In the genomic region with DNA sequence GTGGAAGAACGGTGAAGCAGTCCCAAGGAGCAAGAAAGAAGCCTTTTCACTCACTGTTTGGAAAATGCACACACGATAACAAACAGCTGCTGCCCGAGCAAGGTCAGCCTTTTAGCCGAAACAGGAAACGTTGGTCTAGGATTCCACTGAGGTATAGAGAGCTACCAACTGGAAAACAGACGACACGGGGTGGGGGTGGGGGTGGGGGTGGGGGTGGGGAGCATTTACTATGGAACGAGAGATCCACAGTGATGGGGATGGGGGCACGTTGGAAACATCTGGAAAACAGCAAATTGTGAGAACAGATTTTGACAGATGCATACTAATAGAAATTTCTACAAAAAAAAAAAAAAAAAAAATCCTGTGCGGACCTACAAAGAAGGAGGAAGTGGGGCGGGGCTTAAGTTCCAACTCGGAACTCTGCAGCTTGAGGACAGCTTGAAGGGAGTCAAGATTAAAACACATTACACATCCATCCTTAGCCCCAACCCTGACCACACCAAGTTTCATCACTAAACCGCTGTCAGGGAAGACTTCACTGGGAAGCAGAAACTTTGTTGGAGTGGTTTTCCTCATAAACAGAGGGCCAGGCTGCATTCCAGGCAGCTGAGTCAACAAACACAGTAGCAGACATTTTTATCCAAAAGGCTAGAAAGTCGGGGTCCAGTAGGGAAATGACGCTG, we compare ENCODE assay signal across 13 mouse cellular contexts.
DNase-seq lines count a peak whose midpoint lies in the region; ATAC-seq lines count a peak whose summit lies in the region.
"Had no signal": no experiment of that assay in that cellular context is flagged by ENCODE, and none has a peak within 500 bp of the region (broad histone marks: within the 10 kb centered on the region; RNA-seq: fewer than 3 reads in every experiment).

No protein-coding gene starts in this region.

- no peaks in the 10 kb centered on the region for H3K9me3 ChIP-seq in limb, embryonic 12.5 days
- H3K9me3 ChIP-seq in forebrain, embryonic 11.5 days (ENCODE audit: control insufficient read depth, low read length), result no peaks in the 10 kb centered on the region
- H3K9me3 ChIP-seq: neural tube, embryonic 13.5 days had no signal

- peak; percentile 23 for DNase-seq in gastrocnemius, postnatal 14 days
- no peak for DNase-seq in gastrocnemius, postnatal 4 days (ENCODE audit: low spot score in 2 of 2)
- DNase-seq in ES-CJ7 (ENCODE audit: low read depth, low spot score), result peak; percentile 24
- DNase-seq in heart, adult 9 months (ENCODE audit: low spot score in 2 of 2), result peak; percentile 24 to 42
- DNase-seq in right cerebral cortex, adult 18-20 months, result no peak
- DNase-seq in forebrain, embryonic 11.5 days (ENCODE audit: low spot score), result no peak
- DNase-seq in left cerebral cortex, postnatal 36 days (ENCODE audit: low spot score in 2 of 2), result no peak
- DNase-seq: adrenal gland, postnatal 14 days; cerebellum, postnatal 25 days; thymus, postnatal 25 days had no signal

- peak overlapping the region; percentile 23; the same call in 1 of the 2 replicates for H3K27ac ChIP-seq in limb, embryonic 12.5 days
- no peak overlapping the region for H3K27ac ChIP-seq in forebrain, embryonic 11.5 days (ENCODE audit: low read depth, low read length)
- H3K27ac ChIP-seq: macrophage; neural tube, embryonic 13.5 days had no signal

- H3K36me3 ChIP-seq in limb, embryonic 12.5 days, result no peaks in the 10 kb centered on the region
- no peaks in the 10 kb centered on the region for H3K36me3 ChIP-seq in forebrain, embryonic 11.5 days (ENCODE audit: control insufficient read depth, insufficient read depth, low read length)
- H3K36me3 ChIP-seq: neural tube, embryonic 13.5 days had no signal

- H3K27me3 ChIP-seq in limb, embryonic 12.5 days, result no peaks in the 10 kb centered on the region
- H3K27me3 ChIP-seq in forebrain, embryonic 11.5 days (ENCODE audit: control insufficient read depth, insufficient read depth, low read length), result no peaks in the 10 kb centered on the region
- H3K27me3 ChIP-seq: neural tube, embryonic 13.5 days had no signal

- ATAC-seq in limb, embryonic 12.5 days (ENCODE audit: insufficient number of reproducible peaks, insufficient read depth, low FRiP score, low TSS enrichment, low read depth), result no peak
- no peak for ATAC-seq in forebrain, embryonic 11.5 days (replicated peaks; ENCODE audit: low FRiP score)

- intact Hi-C loops in gastrocnemius, postnatal 14 days (cut with DNase I; ENCODE audit: low total_unique reads), result no loop called here
- intact Hi-C loops in left cerebral cortex, postnatal 36 days (cut with DNase I), result no loop called here

- no peak overlapping the region for H3K9ac ChIP-seq in limb, embryonic 12.5 days (replicated peaks)
- no peak overlapping the region for H3K9ac ChIP-seq in forebrain, embryonic 11.5 days (ENCODE audit: low read length)
- H3K9ac ChIP-seq: neural tube, embryonic 13.5 days had no signal

- peaks cover 12% of the 10 kb centered on the region for H3K4me1 ChIP-seq in limb, embryonic 12.5 days (replicated peaks)
- no peaks in the 10 kb centered on the region for H3K4me1 ChIP-seq in forebrain, embryonic 11.5 days (replicated peaks; ENCODE audit: control insufficient read depth, insufficient read depth, low read length)
- H3K4me1 ChIP-seq: neural tube, embryonic 13.5 days had no signal

- no peak overlapping the region for H3K4me2 ChIP-seq in limb, embryonic 12.5 days
- no peak overlapping the region for H3K4me2 ChIP-seq in forebrain, embryonic 11.5 days (ENCODE audit: low read depth, low read length, severe bottlenecking)
- H3K4me2 ChIP-seq: neural tube, embryonic 13.5 days had no signal

- 56% methylated on average over 15 of the region's 15 CpGs for WGBS in limb, embryonic 12.5 days
- WGBS in forebrain, embryonic 11.5 days, result 71% methylated on average over 15 of the region's 15 CpGs

- H3K4me3 ChIP-seq in limb, embryonic 12.5 days (replicated peaks), result no peak overlapping the region
- no peak overlapping the region for H3K4me3 ChIP-seq in forebrain, embryonic 11.5 days (ENCODE audit: low read depth, low read length)
- H3K4me3 ChIP-seq: neural tube, embryonic 13.5 days had no signal

Comparison
In these comparisons a context has a peak if more than half of its experiments do, and no peak if none do; other contexts are left out.
1. DNase-seq: peak in gastrocnemius, postnatal 14 days (single experiment), ES-CJ7 (single experiment) and heart, adult 9 months (2 of 2); none in gastrocnemius, postnatal 4 days (0 of 2), right cerebral cortex, adult 18-20 months (single experiment), forebrain, embryonic 11.5 days (single experiment) and left cerebral cortex, postnatal 36 days (0 of 2).